Mouse (Mus musculus): ENCODE data around the gene Olfr1238.

- TF ChIP-seq CTCF (IDR thresholded peaks at IDR 0.05; ENCODE audit: low read depth, low read length) (no peak), GATA1 (IDR thresholded peaks at IDR 0.05; ENCODE audit: borderline replicate concordance, low read length) (no peak)
Observed at GRCm38 (mm10) chr2:89420307-89420706, 10.8 kb upstream of the Olfr1238 start, which contains the start of gene Olfr1239.

Data from G1E (cell line).